Mouse (Mus musculus) MEL (cell line): ENCODE results near the gene Tmem178b. TPM values are rescaled to one million over a fixed set of nuclear protein-coding genes. Genes with fewer than 3 reads are reported as not detected.

ENCODE experiments used
- DNase-seq: peaks from one replicate; pipeline ENCODE4 v3.0.0; 2011; ENCODE audit warnings: low read depth, low spot score
- H3K27ac ChIP-seq: 2 replicates; pipeline ENCODE4 v1.5.1; 2012; ENCODE audit warnings: low read depth, mild to moderate bottlenecking, control low read depth, low read length, moderate library complexity; ENCODE audit not compliant: control insufficient read depth
- H3K27me3 ChIP-seq, 2 experiments: fragments of 150-350 bp in 1 of 2; sonication (generic) in 1 of 2; 2 replicates each; pipeline ENCODE4 v1.6.1; 2012; ENCODE audit warnings: low read length in 2 of 2, mild to moderate bottlenecking in 2 of 2, improper control_type of control experiment in 1 of 2, moderate library complexity in 1 of 2; ENCODE audit not compliant: insufficient read depth in 2 of 2, control insufficient read depth in 1 of 2
- H3K36me3 ChIP-seq, 2 experiments: 2 replicates each; pipeline ENCODE4 v1.6.1; 2012 to 2014; ENCODE audit warnings: low read length in 2 of 2, improper control_type of control experiment in 1 of 2, inconsistent platforms in 1 of 2, mild to moderate bottlenecking in 1 of 2; ENCODE audit not compliant: insufficient read depth in 2 of 2, control insufficient read depth in 1 of 2
- H3K4me1 ChIP-seq, 2 experiments: fragments of 150-350 bp in 1 of 2; sonication (generic) in 1 of 2; 2 replicates each; pipeline ENCODE4 v1.6.1; 2012; ENCODE audit warnings: low read length in 2 of 2, improper control_type of control experiment in 1 of 2, mild to moderate bottlenecking in 1 of 2; ENCODE audit not compliant: insufficient read depth in 2 of 2, control insufficient read depth in 1 of 2
- H3K4me3 ChIP-seq, 2 experiments: fragments of 150-350 bp in 1 of 2; sonication (generic) in 1 of 2; 2 replicates each; pipeline ENCODE4 v1.5.1; 2012; ENCODE audit warnings: low read depth in 2 of 2, low read length in 2 of 2, mild to moderate bottlenecking in 2 of 2, moderate library complexity in 2 of 2, control low read depth in 1 of 2, improper control_type of control experiment in 1 of 2; ENCODE audit not compliant: control insufficient read depth in 1 of 2, insufficient read depth in 1 of 2
- H3K79me2 ChIP-seq: 2 replicates; pipeline ENCODE4 v1.6.1; 2012; ENCODE audit warnings: mild to moderate bottlenecking, low read length, moderate library complexity; ENCODE audit not compliant: control insufficient read depth, poor library complexity, insufficient read depth
- H3K9ac ChIP-seq: 2 replicates; pipeline ENCODE4 v1.6.1; 2012; ENCODE audit warnings: low read depth, mild to moderate bottlenecking, control low read depth, low read length, moderate library complexity; ENCODE audit not compliant: control insufficient read depth, poor library complexity, severe bottlenecking
- H3K9me3 ChIP-seq: fragments of 150-350 bp; sonication (generic); replicated peaks from 2 replicates; pipeline ENCODE4 v1.6.1; 2012; ENCODE audit warnings: mild to moderate bottlenecking, low read length, improper control_type of control experiment, moderate library complexity; ENCODE audit not compliant: insufficient read depth
- CHD1 ChIP-seq: IDR thresholded peaks from 2 replicates; pipeline ENCODE4 v1.6.1; 2012; ENCODE audit warnings: low read depth, mild to moderate bottlenecking, inconsistent platforms, low read length, improper control_type of control experiment
- CTCF ChIP-seq, 3 experiments: IDR thresholded peaks in 2 of 3; conservative IDR thresholded peaks in 1 of 3; 2 replicates each; pipeline ENCODE4 v1.5.1; 2011 to 2012; ENCODE audit warnings: low read length in 3 of 3, low read depth in 2 of 3, mild to moderate bottlenecking in 2 of 3, improper control_type of control experiment in 1 of 3, inconsistent platforms in 1 of 3, mixed read lengths in 1 of 3, moderate library complexity in 1 of 3; ENCODE audit not compliant: control insufficient read depth in 1 of 3, insufficient read depth in 1 of 3, poor library complexity in 1 of 3, severe bottlenecking in 1 of 3
- E2F4 ChIP-seq: IDR thresholded peaks from 2 replicates; pipeline ENCODE4 v1.6.1; 2011; ENCODE audit warnings: low read depth, low read length, improper control_type of control experiment, borderline replicate concordance
- EP300 ChIP-seq, 2 experiments: IDR thresholded peaks; 2 replicates each; pipeline ENCODE4 v1.6.1; 2011; ENCODE audit warnings: improper control_type of control experiment in 2 of 2, low read length in 2 of 2, low read depth in 1 of 2, mild to moderate bottlenecking in 1 of 2
- GABPA ChIP-seq: IDR thresholded peaks from 2 replicates; pipeline ENCODE4 v1.6.1; 2012; ENCODE audit warnings: low read depth, mild to moderate bottlenecking, inconsistent platforms, low read length, improper control_type of control experiment, moderate library complexity
- GATA1 ChIP-seq: IDR thresholded peaks from 2 replicates; pipeline ENCODE4 v1.6.1; 2011; ENCODE audit warnings: low read depth, low read length, improper control_type of control experiment
- HCFC1 ChIP-seq: IDR thresholded peaks from 2 replicates; pipeline ENCODE4 v1.6.1; 2012; ENCODE audit warnings: low read depth, mild to moderate bottlenecking, inconsistent platforms, low read length, improper control_type of control experiment, moderate library complexity
- MAZ ChIP-seq: IDR thresholded peaks from 2 replicates; pipeline ENCODE4 v1.6.1; 2012; ENCODE audit warnings: low read depth, mild to moderate bottlenecking, inconsistent platforms, low read length, improper control_type of control experiment
- MXI1 ChIP-seq: IDR thresholded peaks from 2 replicates; pipeline ENCODE4 v1.6.1; 2011; ENCODE audit warnings: mild to moderate bottlenecking, low read depth, low read length, improper control_type of control experiment
- MYB ChIP-seq: IDR thresholded peaks from 2 replicates; pipeline ENCODE4 v1.6.1; 2011; ENCODE audit warnings: mild to moderate bottlenecking, low read depth, low read length, improper control_type of control experiment
- NELFE ChIP-seq: IDR thresholded peaks from 2 replicates; pipeline ENCODE4 v1.6.1; 2011; ENCODE audit warnings: low read depth, low read length, improper control_type of control experiment
- POLR2AphosphoS2 ChIP-seq: IDR thresholded peaks from 2 replicates; pipeline ENCODE4 v1.6.1; 2011; ENCODE audit warnings: low read length, improper control_type of control experiment
- POLR2AphosphoS5 ChIP-seq: IDR thresholded peaks from 2 replicates; pipeline ENCODE4 v1.6.1; 2012; ENCODE audit warnings: low read depth, borderline replicate concordance, mild to moderate bottlenecking, inconsistent platforms, low read length, moderate library complexity, mixed read lengths
- RAD21 ChIP-seq: IDR thresholded peaks from 2 replicates; pipeline ENCODE4 v1.6.1; 2011; ENCODE audit warnings: mild to moderate bottlenecking, low read depth, low read length, improper control_type of control experiment
- RCOR1 ChIP-seq: IDR thresholded peaks from 2 replicates; pipeline ENCODE4 v1.6.1; 2012; ENCODE audit warnings: low read depth, mild to moderate bottlenecking, inconsistent platforms, low read length, improper control_type of control experiment
- SMC3 ChIP-seq: IDR thresholded peaks from 2 replicates; pipeline ENCODE4 v1.6.1; 2011; ENCODE audit warnings: low read depth, low read length, improper control_type of control experiment
- TCF12 ChIP-seq: IDR thresholded peaks from 2 replicates; pipeline ENCODE4 v1.6.1; 2014; ENCODE audit warnings: low read depth, mild to moderate bottlenecking, inconsistent platforms, low read length, improper control_type of control experiment, moderate library complexity
- UBTF ChIP-seq: IDR thresholded peaks from 2 replicates; pipeline ENCODE4 v1.6.1; 2012; ENCODE audit warnings: low read depth, mild to moderate bottlenecking, inconsistent platforms, low read length, improper control_type of control experiment, moderate library complexity, borderline replicate concordance; ENCODE audit not compliant: insufficient read depth
- USF2 ChIP-seq, 2 experiments: IDR thresholded peaks; 2 replicates each; pipeline ENCODE4 v1.6.1; 2011 to 2012; ENCODE audit warnings: improper control_type of control experiment in 2 of 2, low read length in 2 of 2, borderline replicate concordance in 1 of 2, inconsistent platforms in 1 of 2, low read depth in 1 of 2, mild to moderate bottlenecking in 1 of 2; ENCODE audit not compliant: insufficient read depth in 1 of 2
- ZKSCAN1 ChIP-seq: IDR thresholded peaks from 2 replicates; pipeline ENCODE4 v1.6.1; 2012; ENCODE audit warnings: low read depth, mild to moderate bottlenecking, inconsistent platforms, low read length, improper control_type of control experiment, moderate library complexity
- ZNF384 ChIP-seq: IDR thresholded peaks from 2 replicates; pipeline ENCODE4 v1.6.1; 2012; ENCODE audit warnings: low read depth, mild to moderate bottlenecking, inconsistent platforms, low read length, improper control_type of control experiment
- polyA plus RNA-seq, 2 experiments: library from polyadenylated mRNA; stranded (reverse) in 1 of 2; unstranded in 1 of 2; fragments of >175 nt in 1 of 2; fragments of >200 nt in 1 of 2; gene quantifications; 2 replicates each; pipeline versions ENCODE4 v1.2.1 to v1.2.4; 2012; ENCODE audit warnings: low replicate concordance in 2 of 2, low read depth in 1 of 2; ENCODE audit not compliant: insufficient read length in 2 of 2, insufficient read depth in 1 of 2, missing spikeins in 1 of 2
- total RNA-seq: library from RNA; depleted of rRNA; stranded (reverse); fragments of 300-350 nt; gene quantifications from 2 replicates; pipeline ENCODE4 v1.2.3, GENCODE M21; 2012

Tmem178b gene
- total and polyA plus RNA-seq, 3 experiments, result not detected

DNA sequence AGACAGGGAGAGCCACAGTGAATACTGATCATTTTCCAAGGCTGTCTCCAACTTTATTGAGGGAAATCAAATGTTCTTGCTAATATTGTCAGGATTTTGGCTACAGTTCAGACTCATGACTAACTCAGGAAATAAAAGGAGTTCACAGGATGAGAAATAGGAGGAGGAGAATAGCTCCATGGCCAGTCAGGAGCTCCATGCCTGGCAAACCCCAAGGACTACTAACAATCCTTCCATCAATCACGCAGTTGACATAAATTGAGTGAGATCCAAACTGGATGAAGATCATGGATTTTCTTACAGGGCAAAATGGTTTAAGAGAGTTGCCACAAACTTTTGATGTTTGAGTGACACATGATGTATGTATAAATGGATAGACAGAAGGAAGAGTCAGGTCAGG lies 258.9 kb downstream of the Tmem178b start:
- no peaks in the 10 kb centered on the region for H3K36me3 ChIP-seq
- H3K9me3 ChIP-seq, result no peaks in the 10 kb centered on the region
- no peaks in the 10 kb centered on the region for H3K27me3 ChIP-seq
- no peak for DNase-seq
- no peaks in the 10 kb centered on the region for H3K4me1 ChIP-seq
- H3K9ac ChIP-seq, result no peak overlapping the region
- H3K4me3 ChIP-seq, result no peak overlapping the region
- TF ChIP-seq RCOR1 (no peak), HCFC1 (no peak), E2F4 (no peak), TCF12 (no peak), RAD21 (no peak), GABPA (no peak), MXI1 (no peak), POLR2AphosphoS2 (no peak), ZKSCAN1 (no peak), NELFE (no peak), EP300 (IDR thresholded peaks at IDR 0.05; ENCODE audit: low read depth in 1 of 2, low read length in 2 of 2) (no peak), UBTF (no peak), MAZ (no peak), CHD1 (no peak)
- TF ChIP-seq, all 39 proteins: peak for 0
- H3K79me2 ChIP-seq, result no peaks in the 10 kb centered on the region
- no peak overlapping the region for H3K27ac ChIP-seq

DNA sequence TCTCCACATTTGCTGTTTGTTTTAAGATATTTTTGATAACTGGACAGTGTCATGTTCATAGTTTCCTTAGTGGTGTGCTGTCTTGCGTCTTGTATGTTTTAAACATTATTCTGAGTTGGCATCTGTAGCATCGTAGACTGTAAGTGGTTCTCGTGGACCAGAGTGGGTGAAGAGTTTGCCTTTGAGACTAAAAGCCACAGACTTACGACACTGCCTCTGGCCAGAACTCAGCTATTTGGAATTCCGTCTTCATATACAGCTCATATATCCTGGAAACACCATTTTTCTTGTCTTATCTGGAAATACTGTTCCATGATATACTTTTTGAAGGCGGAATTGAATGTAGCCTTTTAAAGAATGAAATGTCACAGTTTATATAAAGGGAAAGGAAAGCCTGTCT lies 260.4 kb downstream of the Tmem178b start:
- Histone ChIP-seq H3K9ac (no peak overlapping the region), H3K9me3 (no peaks in the 10 kb centered on the region), H3K36me3 (no peaks in the 10 kb centered on the region), H3K4me3 (no peak overlapping the region), H3K27ac (no peak overlapping the region), H3K79me2 (no peaks in the 10 kb centered on the region), H3K27me3 (no peaks in the 10 kb centered on the region), H3K4me1 (no peaks in the 10 kb centered on the region)
- no peak for DNase-seq
- TF ChIP-seq ZNF384 (no peak), MYB (no peak), UBTF (no peak), USF2 (IDR thresholded peaks at IDR 0.05; ENCODE audit: borderline replicate concordance in 1 of 2, insufficient read depth in 1 of 2, low read depth in 1 of 2, low read length in 2 of 2) (no peak), CTCF (IDR thresholded peaks at IDR 0.05 in 2 of 3, conservative IDR thresholded peaks at IDR 0.05 in 1 of 3; ENCODE audit: control insufficient read depth in 1 of 3, insufficient read depth in 1 of 3, low read depth in 2 of 3, low read length in 3 of 3, poor library complexity in 1 of 3, severe bottlenecking in 1 of 3) (no peak), POLR2AphosphoS5 (no peak), MXI1 (no peak), GATA1 (no peak), SMC3 (no peak), HCFC1 (no peak)
